ENCODE assay signal across 18 mouse cellular contexts in the genomic region with DNA sequence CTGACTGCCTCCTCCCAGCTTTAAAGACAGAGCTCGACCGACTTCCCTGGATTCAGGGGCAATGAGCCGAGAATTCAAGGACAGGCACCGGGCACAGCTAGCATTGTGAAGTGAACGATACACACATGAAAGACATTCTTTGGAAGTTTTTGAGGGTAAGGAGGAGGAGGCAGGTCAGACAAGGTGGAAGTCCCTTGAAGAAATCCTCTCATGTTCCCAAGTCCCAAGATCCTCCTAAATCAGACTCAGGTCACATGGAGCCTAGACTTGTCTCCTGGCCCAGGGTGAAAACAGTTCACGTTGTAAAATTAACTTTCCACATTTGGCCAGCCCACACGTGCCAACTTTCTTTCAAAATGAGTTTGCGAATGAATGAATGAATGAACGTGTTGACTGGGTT.
"Had no signal": no experiment of that assay in that cellular context is flagged by ENCODE, and none has a peak within 500 bp of the region (broad histone marks: within the 10 kb centered on the region; RNA-seq: fewer than 3 reads in every experiment).

No protein-coding gene starts in this region.

- H3K4me1 ChIP-seq: liver, embryonic 13.5 days; lung, embryonic 15.5 days; megakaryocyte, embryonic 14.5 days; midbrain, embryonic 15.5 days; stomach, embryonic 15.5 days had no signal

- H3K9ac ChIP-seq: limb, embryonic 12.5 days; liver, embryonic 13.5 days; liver, postnatal 0 days; lung, embryonic 15.5 days; midbrain, embryonic 15.5 days; neural tube, embryonic 13.5 days; stomach, embryonic 15.5 days had no signal

- H3K27ac ChIP-seq: left cerebral cortex, adult 2 months; limb, embryonic 12.5 days; liver, embryonic 13.5 days; lung, embryonic 15.5 days; macrophage; midbrain, embryonic 15.5 days; neural tube, embryonic 13.5 days; stomach, embryonic 15.5 days had no signal

- ATAC-seq: liver, postnatal 0 days; midbrain, embryonic 15.5 days had no signal

- H3K4me2 ChIP-seq: limb, embryonic 12.5 days; liver, embryonic 13.5 days; lung, embryonic 15.5 days; midbrain, embryonic 11.5 days; midbrain, embryonic 15.5 days; neural tube, embryonic 13.5 days; stomach, embryonic 15.5 days had no signal

- H3K4me3 ChIP-seq: left cerebral cortex, adult 2 months; limb, embryonic 12.5 days; liver, embryonic 13.5 days; lung, embryonic 15.5 days; megakaryocyte, embryonic 14.5 days; midbrain, embryonic 15.5 days; neural tube, embryonic 13.5 days; stomach, embryonic 15.5 days had no signal

- H3K36me3 ChIP-seq: limb, embryonic 12.5 days; liver, embryonic 13.5 days; lung, embryonic 15.5 days; midbrain, embryonic 15.5 days; neural tube, embryonic 13.5 days; stomach, embryonic 15.5 days had no signal

- H3K9me3 ChIP-seq: limb, embryonic 12.5 days; liver, embryonic 13.5 days; lung, embryonic 15.5 days; megakaryocyte, embryonic 14.5 days; midbrain, embryonic 15.5 days; neural tube, embryonic 13.5 days; stomach, embryonic 15.5 days had no signal

- H3K27me3 ChIP-seq: liver, embryonic 13.5 days; lung, embryonic 15.5 days; megakaryocyte, embryonic 14.5 days; midbrain, embryonic 15.5 days; neural tube, embryonic 13.5 days; stomach, embryonic 15.5 days had no signal

- DNase-seq: kidney, adult 8-10 months; liver; liver, embryonic 13.5 days; liver, postnatal 0 days; lung, postnatal 14 days; retina, postnatal 1 day; right cerebral cortex, postnatal 4 days; thymus, adult 2 months; thymus, postnatal 25 days had no signal
